Mouse (Mus musculus): ENCODE data around the gene Igsf6. TPM values are rescaled to one million over a fixed set of nuclear protein-coding genes. Genes with fewer than 3 reads are reported as not detected.

Gene Igsf6
- polyA plus RNA-seq, 1 experiment: 5.7 TPM

DNA sequence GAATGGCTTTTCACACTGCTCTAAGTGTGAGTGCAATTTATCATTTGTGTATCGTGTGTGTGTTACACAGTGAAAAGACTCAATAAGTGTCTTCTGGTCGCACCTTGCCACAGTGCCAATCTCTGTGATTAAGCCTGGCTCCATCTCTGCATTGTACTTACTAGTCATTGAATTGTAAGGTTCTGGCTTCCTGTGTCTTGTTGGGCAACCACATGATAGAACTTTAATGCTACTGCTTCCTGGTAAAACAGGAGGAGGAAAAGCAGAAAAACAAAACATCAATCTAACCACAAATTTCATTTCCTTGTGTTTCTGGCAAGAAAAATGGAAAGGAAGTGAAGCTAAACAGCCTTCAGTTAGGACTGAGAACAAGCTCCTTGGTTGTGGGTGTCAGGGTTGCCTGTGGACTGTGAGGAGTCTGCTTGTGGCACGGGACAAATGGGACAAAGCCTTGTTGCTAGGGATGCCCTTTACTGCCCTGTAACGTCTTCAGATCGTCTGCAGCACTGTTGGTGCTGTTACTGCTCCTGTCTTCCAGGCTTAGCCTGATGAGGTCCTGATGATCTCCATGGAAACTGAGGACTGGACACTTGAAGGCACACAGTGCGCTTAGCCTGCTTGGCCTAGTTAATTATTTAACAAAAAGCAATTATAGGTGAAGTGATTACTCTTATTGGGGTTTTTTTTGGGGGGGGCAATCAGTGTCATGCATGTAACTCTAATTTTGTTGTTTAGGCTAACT lies 14.7 kb downstream of the Igsf6 start:
- peak in 1 of 2 experiments; percentile 14 for DNase-seq (ENCODE audit: low read depth in 1 of 2, low spot score in 2 of 2)
- 53% methylated on average over 6 of the region's 6 CpGs for WGBS
- Histone ChIP-seq H3K4me3 (ENCODE audit: extremely low read depth, insufficient read depth, insufficient read length) (no peak overlapping the region), H3K4me1 (ENCODE audit: control insufficient read depth, insufficient read depth, insufficient read length) (peaks cover 4% of the 10 kb centered on the region; the same call in 1 of the 2 replicates), H3K36me3 (ENCODE audit: control insufficient read depth, insufficient read depth, low read length) (peaks cover 3% of the 10 kb centered on the region), H3K27me3 (ENCODE audit: control insufficient read depth, insufficient read depth, low read length) (no peaks in the 10 kb centered on the region), H3K27ac (ENCODE audit: insufficient read depth, low read length) (peak overlapping the region; percentile 63)
- TF ChIP-seq POLR2A (IDR thresholded peaks at IDR 0.05; ENCODE audit: low read depth, low read length) (no peak), CTCF (IDR thresholded peaks at IDR 0.05; ENCODE audit: extremely low read depth, insufficient read depth, insufficient read length, insufficient replicate concordance) (no peak)

DNA sequence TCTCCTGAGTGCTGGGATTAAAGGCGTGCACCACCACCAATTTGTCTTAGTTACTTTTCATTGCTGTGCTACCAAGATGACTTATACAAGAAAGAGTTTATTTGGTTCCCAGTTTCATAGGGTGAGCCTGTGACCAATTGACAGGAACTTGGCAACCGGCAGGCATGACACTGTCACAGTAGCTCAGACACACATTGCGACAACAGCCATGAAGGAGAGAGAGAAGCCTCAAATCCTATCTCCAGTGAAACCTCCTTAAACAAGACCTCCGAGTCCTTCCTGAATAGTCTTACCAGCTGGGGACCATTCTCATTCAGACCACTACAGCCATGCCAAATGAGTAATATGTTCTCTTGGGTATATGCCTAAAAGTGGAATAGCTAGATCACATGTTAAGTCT lies 21.3 kb downstream of the Igsf6 start:
- 90% methylated on average over 4 of the region's 4 CpGs for WGBS
- DNase-seq (ENCODE audit: low read depth in 1 of 2, low spot score in 2 of 2): no peak
- Histone ChIP-seq H3K27ac (ENCODE audit: insufficient read depth, low read length) (no peak overlapping the region), H3K27me3 (ENCODE audit: control insufficient read depth, insufficient read depth, low read length) (no peaks in the 10 kb centered on the region), H3K4me1 (ENCODE audit: control insufficient read depth, insufficient read depth, insufficient read length) (peaks cover 4% of the 10 kb centered on the region; the same call in 1 of the 2 replicates), H3K36me3 (ENCODE audit: control insufficient read depth, insufficient read depth, low read length) (peaks cover 9% of the 10 kb centered on the region), H3K4me3 (ENCODE audit: extremely low read depth, insufficient read depth, insufficient read length) (no peak overlapping the region)
- no peak for TF ChIP-seq CTCF (IDR thresholded peaks at IDR 0.05; ENCODE audit: extremely low read depth, insufficient read depth, insufficient read length, insufficient replicate concordance)
- TF ChIP-seq POLR2A (IDR thresholded peaks at IDR 0.05; ENCODE audit: low read depth, low read length): no peak

DNA sequence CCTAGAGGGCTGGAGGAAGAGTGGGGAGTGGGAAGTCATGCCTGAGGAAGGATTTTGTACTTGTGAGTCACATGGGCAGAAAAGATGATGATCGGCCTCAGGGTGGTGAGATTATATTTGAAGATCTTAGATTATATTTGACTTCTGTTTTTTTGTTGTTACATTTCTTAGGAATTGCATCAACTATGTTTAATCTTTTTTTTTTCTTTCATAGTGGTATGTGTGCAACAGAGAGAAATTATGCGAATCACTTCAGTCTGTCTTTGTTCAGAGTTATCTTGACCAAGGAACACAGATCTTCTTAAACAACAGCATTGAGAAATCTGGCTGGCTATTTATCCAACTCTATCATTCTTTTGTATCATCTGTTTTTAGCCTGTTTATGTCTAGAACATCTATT lies 26.7 kb downstream of the Igsf6 start:
- DNase-seq (ENCODE audit: low read depth in 1 of 2, low spot score in 2 of 2): no peak
- H3K36me3 ChIP-seq (ENCODE audit: control insufficient read depth, insufficient read depth, low read length): peaks cover 3% of the 10 kb centered on the region
- H3K4me1 ChIP-seq (ENCODE audit: control insufficient read depth, insufficient read depth, insufficient read length): no peaks in the 10 kb centered on the region; the same call in 1 of the 2 replicates
- no peak overlapping the region for H3K4me3 ChIP-seq (ENCODE audit: extremely low read depth, insufficient read depth, insufficient read length)
- 85% methylated on average over 2 of the region's 2 CpGs for WGBS
- no peak overlapping the region for H3K27ac ChIP-seq (ENCODE audit: insufficient read depth, low read length)
- no peaks in the 10 kb centered on the region for H3K27me3 ChIP-seq (ENCODE audit: control insufficient read depth, insufficient read depth, low read length)
- TF ChIP-seq POLR2A (IDR thresholded peaks at IDR 0.05; ENCODE audit: low read depth, low read length) (no peak), CTCF (IDR thresholded peaks at IDR 0.05; ENCODE audit: extremely low read depth, insufficient read depth, insufficient read length, insufficient replicate concordance) (no peak)

DNA sequence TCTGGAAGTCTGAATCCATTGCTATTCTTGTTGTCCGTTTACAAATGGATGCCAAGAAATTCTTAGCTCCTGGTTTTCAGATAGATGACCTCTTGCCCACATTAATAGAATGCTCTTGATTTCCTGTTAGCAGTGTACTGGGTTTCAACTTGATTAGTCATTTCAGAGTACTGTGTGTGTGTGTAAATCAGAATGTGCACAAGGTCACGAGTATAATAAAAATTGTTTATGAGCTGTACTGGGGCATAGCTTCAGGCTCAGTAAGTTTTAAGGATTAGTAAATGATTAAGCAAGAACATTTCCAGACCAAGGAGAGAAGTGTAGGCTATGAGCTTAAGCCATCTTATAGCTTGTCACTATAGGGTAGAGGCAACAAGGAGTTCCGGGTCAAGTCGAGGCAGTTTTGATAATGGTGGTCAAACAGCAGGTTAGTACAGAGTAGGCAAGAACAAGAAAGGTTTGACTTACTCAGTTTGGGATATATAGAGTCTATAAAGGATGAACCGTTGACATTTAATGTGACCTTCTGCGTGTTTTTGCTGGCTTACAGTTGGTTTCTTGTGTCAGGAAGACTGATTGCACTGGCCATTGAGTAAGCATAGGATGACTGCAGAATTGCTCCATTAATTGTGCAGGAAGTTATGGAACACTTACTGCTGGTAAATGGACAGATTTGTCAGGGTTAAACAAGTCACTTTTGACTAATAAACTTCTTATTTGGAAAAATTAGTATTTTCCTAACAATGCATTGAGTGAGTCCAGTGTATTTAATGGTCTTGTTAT lies 28.5 kb downstream of the Igsf6 start:
- H3K36me3 ChIP-seq (ENCODE audit: control insufficient read depth, insufficient read depth, low read length): peaks cover 2% of the 10 kb centered on the region; the same call in 1 of the 2 replicates
- no peak overlapping the region for H3K4me3 ChIP-seq (ENCODE audit: extremely low read depth, insufficient read depth, insufficient read length)
- DNase-seq (ENCODE audit: low read depth in 1 of 2, low spot score in 2 of 2): no peak
- H3K27ac ChIP-seq (ENCODE audit: insufficient read depth, low read length): no peak overlapping the region
- WGBS: 89% methylated on average over 6 of the region's 6 CpGs
- TF ChIP-seq CTCF (IDR thresholded peaks at IDR 0.05; ENCODE audit: extremely low read depth, insufficient read depth, insufficient read length, insufficient replicate concordance) (no peak), POLR2A (IDR thresholded peaks at IDR 0.05; ENCODE audit: low read depth, low read length) (no peak)
- no peaks in the 10 kb centered on the region for H3K27me3 ChIP-seq (ENCODE audit: control insufficient read depth, insufficient read depth, low read length)
- H3K4me1 ChIP-seq (ENCODE audit: control insufficient read depth, insufficient read depth, insufficient read length): no peaks in the 10 kb centered on the region; the same call in 1 of the 2 replicates

DNA sequence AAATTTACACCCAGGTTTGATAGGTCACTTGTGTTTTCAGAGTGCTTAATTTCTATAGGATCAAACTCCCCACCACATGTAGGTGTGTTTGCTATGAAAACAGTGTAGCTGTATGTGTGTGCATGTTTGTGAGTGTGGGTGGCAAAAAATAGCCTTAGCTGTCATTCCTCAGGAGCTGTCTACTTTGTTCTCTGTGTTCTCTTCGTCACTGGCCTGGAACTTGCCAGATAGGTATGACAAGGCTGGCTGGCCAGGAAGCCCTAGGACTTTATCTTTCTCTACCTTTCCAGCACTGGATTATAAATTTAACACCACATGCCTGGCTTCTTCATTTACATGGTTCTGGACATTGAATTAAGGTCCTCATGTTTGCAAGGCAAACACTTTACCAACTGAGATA lies 30.1 kb downstream of the Igsf6 start:
- Histone ChIP-seq H3K4me1 (ENCODE audit: control insufficient read depth, insufficient read depth, insufficient read length) (no peaks in the 10 kb centered on the region; the same call in 1 of the 2 replicates), H3K4me3 (ENCODE audit: extremely low read depth, insufficient read depth, insufficient read length) (no peak overlapping the region), H3K27ac (ENCODE audit: insufficient read depth, low read length) (no peak overlapping the region), H3K27me3 (ENCODE audit: control insufficient read depth, insufficient read depth, low read length) (no peaks in the 10 kb centered on the region), H3K36me3 (ENCODE audit: control insufficient read depth, insufficient read depth, low read length) (peaks cover 2% of the 10 kb centered on the region; the same call in 1 of the 2 replicates)
- WGBS: 81% methylated on average over 1 of the region's 1 CpGs
- DNase-seq (ENCODE audit: low read depth in 1 of 2, low spot score in 2 of 2): no peak
- TF ChIP-seq POLR2A (IDR thresholded peaks at IDR 0.05; ENCODE audit: low read depth, low read length) (no peak), CTCF (IDR thresholded peaks at IDR 0.05; ENCODE audit: extremely low read depth, insufficient read depth, insufficient read length, insufficient replicate concordance) (no peak)

DNA sequence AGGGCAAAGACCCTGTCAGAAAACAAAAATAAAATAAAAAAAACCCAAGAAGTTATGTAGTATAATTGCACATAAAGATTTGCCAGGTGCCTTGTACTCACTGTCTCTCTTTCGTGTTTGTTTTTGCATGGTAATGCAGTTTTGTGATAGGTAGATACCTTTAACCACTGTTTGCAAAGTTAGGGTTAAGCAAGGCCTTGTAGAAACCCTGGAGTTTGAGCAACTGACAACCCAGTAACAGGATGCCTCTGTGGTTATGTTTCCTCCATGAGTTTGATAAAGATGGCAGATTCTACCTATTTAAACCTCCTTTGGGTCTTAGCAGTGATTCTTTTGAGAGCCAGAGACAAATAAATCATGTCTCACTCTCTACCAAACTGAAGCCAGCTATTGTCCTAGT lies 30.9 kb downstream of the Igsf6 start:
- Histone ChIP-seq H3K4me1 (ENCODE audit: control insufficient read depth, insufficient read depth, insufficient read length) (no peaks in the 10 kb centered on the region; the same call in 1 of the 2 replicates), H3K27me3 (ENCODE audit: control insufficient read depth, insufficient read depth, low read length) (no peaks in the 10 kb centered on the region), H3K4me3 (ENCODE audit: extremely low read depth, insufficient read depth, insufficient read length) (no peak overlapping the region), H3K36me3 (ENCODE audit: control insufficient read depth, insufficient read depth, low read length) (peaks cover under 1% of the 10 kb centered on the region; the same call in 1 of the 2 replicates), H3K27ac (ENCODE audit: insufficient read depth, low read length) (no peak overlapping the region)
- DNase-seq (ENCODE audit: low read depth in 1 of 2, low spot score in 2 of 2): no peak
- TF ChIP-seq POLR2A (IDR thresholded peaks at IDR 0.05; ENCODE audit: low read depth, low read length) (no peak), CTCF (IDR thresholded peaks at IDR 0.05; ENCODE audit: extremely low read depth, insufficient read depth, insufficient read length, insufficient replicate concordance) (no peak)
- WGBS: 60% methylated on average over 1 of the region's 1 CpGs

All from spleen, adult 2 months (tissue).